Mouse (Mus musculus): ENCODE data around the gene Rd3l. TPM values are rescaled to one million over a fixed set of nuclear protein-coding genes. Genes with fewer than 3 reads are reported as not detected.
A peak's percentile ranks its signal among the peaks of the same experiment; 100 is the strongest.

Rd3l gene
- polyA plus RNA-seq, 2 experiments from 2014 or later: not detected

DNA sequence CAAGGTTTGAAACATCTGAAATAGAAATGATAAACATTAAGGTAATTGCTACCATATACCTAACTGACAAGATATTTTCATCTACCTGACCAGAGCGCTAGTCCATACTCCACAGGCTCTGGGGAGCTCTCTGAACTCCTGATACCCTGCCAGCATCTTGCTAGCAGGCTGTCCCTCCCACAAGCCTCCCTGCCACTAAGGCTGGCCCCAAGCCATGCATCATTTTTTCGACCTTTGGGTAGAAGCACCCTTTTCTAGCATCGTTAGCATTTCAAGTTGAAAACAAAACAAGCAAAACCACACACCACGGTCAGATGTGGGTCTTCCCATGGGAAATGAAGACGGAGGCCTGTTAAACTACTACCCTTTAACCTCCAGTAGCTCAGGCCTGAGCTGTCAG lies 17.8 kb downstream of the Rd3l start:
- ATAC-seq: no peak

DNA sequence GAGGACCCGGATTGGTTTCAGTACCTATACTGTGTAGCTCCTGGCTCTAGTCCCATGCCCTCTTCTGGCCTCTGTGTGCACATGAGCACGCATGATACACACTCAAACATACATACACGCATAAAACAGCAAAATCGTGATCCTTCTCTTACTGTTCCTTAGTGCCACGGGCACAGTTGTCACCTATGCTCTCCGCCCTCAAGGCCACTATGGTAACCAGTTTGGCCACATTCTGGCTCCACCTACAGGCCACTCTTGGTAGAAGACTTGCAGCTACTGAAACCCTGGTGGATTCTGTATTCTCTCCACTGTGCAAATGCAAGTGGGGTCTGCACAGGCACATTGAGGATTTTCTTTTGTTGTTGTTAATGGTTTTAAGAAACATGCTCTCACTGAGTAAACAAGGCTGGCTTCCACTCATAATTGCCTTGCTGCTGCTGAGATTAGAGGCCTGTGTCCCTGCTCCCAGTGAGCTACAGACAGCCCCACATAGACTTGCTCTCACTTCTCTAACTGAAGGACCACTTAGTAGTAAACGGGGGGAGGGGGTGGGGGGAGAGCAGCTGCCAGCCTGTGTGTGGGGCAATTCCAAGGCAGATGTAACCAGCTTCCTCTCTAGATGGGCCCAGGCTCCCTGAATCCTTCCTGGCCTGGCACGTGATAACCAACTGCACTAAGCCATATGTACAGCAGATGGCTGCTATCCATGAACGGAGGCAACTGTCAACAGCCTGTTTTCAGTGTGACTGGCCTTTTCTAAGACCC lies 22.8 kb downstream of the Rd3l start:
- ATAC-seq: peak; percentile 84

DNA sequence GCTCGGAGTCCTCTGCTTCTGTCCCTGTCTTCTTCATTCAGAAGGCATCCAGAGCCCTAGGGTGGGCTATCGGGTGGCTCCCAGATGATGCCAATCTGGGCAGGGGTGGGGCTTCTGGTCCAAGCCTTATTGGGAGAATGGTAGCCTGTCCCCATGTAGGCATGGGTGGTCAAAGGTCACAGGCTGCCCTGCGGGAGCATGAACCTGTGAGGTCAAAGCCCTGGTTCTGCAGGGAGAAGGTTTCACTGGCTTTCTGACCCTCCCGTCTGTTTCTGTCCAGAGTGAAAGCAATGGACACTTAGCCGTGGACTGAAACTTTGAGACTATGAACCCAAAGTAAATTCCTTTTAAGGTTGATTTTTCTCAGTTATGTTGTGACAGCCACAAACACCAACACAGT lies 24.9 kb downstream of the Rd3l start:
- no peak for ATAC-seq

DNA sequence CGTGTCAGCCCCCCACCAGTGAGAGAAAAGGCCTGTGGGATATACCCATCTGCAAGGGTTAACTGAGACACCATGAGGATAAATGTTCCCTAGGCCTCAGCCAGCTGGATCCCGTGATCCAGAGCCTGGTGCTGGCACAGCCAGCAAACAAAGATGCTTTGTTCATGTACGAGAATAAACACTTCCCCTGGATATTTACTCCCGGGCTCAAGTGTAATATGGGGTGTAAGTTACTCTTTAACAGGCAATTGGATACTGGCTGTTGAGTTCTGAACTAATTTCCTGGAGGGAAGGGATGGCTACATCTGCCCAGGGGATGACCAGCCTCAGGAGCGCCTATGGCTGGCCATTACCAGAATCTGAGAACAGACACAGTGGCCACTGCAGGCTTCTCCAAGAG lies 29.4 kb downstream of the Rd3l start:
- no peak for ATAC-seq

- no peak for ATAC-seq
Observed at GRCm38 (mm10) chr12:111950486-111950885, 30.6 kb downstream of the Rd3l start.

- peak; percentile 76 for ATAC-seq
Observed at GRCm38 (mm10) chr12:111946716-111947115, 34.4 kb downstream of the Rd3l start.

DNA sequence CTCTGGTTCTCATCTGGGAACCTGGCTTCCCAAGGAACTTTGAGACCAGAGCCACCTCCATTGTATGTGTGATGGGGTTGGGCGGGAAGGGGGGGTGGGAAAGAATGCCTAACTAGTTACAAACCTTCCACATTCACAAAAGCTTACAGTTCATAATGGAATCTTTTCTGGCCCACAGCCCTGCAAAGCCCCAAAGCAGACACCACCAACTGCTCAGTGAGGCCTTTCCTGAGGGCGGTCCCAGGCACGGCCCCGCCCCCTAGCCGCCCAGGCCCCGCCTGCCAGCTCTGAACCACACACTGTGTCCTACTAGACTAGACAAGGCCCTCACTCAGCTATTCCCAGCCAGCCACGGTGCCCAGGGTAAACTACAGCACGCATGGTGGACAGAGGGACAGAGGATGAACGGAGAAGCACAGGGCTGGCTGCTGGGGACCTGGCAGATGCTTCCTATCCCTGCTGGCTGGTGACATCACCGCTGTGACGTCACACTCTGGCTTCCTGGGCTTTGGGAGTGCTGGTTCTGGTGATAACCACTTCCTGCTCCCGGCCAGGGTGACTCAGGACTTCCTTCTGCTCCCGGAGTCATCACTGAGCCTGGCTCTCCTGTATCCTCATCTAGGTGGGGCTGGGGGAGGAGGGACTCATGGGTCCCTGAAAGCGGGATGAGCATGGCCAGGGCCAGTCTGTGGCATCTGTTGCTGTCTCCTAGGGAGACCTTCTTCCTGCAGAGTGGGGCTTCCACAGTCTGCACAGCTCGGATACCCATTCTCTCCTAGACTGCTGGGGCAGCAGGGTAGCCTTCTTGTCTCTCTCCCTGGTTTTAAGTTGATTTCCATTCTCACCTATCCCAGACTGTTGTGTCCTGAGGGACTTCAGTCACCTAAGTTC lies 35.1 kb downstream of the Rd3l start:
- ATAC-seq: peak; percentile 56

DNA sequence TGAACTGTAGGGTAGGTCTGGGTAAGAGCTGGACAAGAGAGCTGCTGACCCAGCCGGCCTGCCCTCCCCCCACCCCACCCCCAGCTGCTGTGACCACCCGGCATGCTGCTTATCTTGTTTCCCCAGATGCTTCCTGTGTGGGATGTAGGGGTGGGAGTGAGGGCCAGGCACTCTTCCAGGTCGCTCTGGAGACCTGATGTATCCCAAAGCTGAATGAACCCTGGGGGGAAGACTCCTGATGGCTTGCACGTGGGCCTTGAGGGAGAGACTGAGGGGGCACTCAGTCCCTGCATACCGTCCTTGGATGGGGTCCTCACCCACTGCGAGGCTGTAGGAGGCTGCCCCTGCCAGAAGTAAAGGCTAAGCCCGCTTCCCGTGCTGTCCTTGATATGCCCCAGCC lies 36.0 kb downstream of the Rd3l start:
- no peak for ATAC-seq

GRCm38 (mm10) chr12:111944065-111944987 lies 36.8 kb downstream of the Rd3l start:
- ATAC-seq: peak; percentile 56

GRCm38 (mm10) chr12:111943421-111944064 lies 37.6 kb downstream of the Rd3l start:
- ATAC-seq: no peak

GRCm38 (mm10) chr12:111938623-111939177 lies 42.4 kb downstream of the Rd3l start:
- no peak for ATAC-seq

DNA sequence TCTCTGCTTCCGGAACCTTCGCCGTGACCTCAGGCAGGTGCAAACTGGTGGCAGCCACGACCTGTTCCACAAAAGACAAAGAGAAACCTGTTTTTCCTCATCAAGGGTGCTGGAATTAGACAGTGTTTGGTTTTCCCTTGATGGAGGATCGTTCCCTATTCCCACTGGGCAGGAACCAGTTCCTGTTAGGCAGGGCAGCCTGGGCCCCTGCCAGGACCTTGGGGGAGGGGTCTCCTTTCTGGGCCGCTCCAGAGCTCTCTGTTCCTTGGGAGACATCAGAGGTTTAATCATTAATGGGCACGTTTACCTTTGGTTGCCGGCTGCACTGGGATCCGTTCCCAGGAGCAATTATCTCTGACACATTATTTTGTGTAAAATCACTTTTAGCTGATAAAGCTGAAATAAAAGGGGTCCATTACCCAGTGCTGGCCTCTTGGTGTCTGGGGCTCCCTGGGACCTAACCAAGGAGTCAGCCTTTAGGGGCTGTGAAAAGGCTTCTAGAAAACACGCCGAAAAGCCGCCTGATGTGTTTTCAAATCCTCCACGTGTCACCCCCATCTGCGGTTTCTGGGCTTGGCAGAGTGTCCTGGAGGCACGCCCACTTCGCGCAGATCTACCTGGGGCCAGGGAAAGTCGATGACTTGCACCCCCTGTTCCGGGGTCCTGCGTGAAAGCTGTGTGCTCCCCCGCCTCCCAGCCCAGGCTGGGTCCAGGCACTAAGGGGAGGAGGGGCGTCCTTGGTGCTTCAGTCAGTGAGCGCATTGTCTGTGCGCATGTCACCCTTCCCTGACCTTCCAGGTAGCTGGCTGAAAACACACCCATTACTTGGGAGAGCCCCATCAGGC lies 44.2 kb downstream of the Rd3l start:
- no peak for ATAC-seq

GRCm38 (mm10) chr12:111933971-111934370 lies 47.1 kb downstream of the Rd3l start:
- ATAC-seq: no peak

- no peak for ATAC-seq
Observed at GRCm38 (mm10) chr12:111933032-111933704, 47.9 kb downstream of the Rd3l start.

GRCm38 (mm10) chr12:111932513-111932912 lies 48.6 kb downstream of the Rd3l start:
- no peak for ATAC-seq

DNA sequence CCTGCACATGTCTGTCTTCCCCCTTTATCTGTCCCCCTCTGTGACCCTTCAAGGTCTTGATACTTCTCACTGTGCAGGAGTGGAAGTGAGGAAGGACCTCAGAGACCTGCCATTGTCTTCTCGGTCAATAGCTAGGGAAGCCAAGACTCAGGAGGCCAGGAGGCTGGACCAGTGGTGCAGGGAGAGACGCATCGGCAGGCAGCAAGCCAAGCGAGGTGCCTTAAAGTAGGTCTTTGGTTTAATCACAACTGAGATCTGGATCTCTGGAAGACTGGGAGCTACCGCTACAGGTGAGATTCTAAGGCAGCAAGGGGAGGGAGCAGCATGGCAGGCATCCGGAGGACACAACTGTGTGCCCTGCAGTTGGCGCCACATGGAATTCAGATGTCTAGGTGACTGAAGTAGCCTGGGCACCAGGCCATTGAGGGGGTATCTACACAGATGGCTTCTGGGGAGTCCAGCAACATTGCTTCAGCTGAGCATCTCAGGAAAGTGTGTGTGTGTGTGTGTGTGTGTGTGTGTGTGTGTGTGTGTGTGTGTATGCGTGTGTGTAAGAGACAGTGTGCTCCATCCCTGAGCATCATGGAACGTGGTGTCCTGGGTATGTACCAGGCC lies 49.6 kb downstream of the Rd3l start:
- no peak for ATAC-seq

Measured in CD4-positive, CD25-positive, alpha-beta regulatory T cell, adult 4 months (primary cell).